Mouse (Mus musculus): ENCODE measurements at regions not wholly inside any gene's neighbourhood (a gene's known extent, or its start where the extent isn't known, plus 50 kb on each side); places are given as distances from the start of the nearest gene placed in this dataset.

- 65% methylated on average over 11 of the region's 11 CpGs for WGBS
Observed at GRCm38 (mm10) chr10:125838982-125839381, 127.0 kb upstream of the Lrig3 start.

GRCm38 (mm10) chr10:125839621-125840141, 126.3 kb upstream of the Lrig3 start:
- DNase-seq (ENCODE audit: low spot score) (peak; percentile 46), ATAC-seq (ENCODE audit: low FRiP score) (no peak; the same call in 1 of the 2 replicates)
- peaks cover 7% of the 10 kb centered on the region for H3K4me1 ChIP-seq (replicated peaks; ENCODE audit: control insufficient read depth, insufficient read depth, low read length)
- no peaks in the 10 kb centered on the region for H3K9me3 ChIP-seq (ENCODE audit: control insufficient read depth, low read length)
- H3K36me3 ChIP-seq (replicated peaks; ENCODE audit: control insufficient read depth, insufficient read depth) = no peaks in the 10 kb centered on the region
- 9% methylated on average over 5 of the region's 5 CpGs for WGBS
- peak overlapping the region; percentile 9 for H3K27ac ChIP-seq
- H3K4me2 ChIP-seq (replicated peaks) = peak overlapping the region; percentile 30; the same call in 1 of the 2 replicates
- H3K27me3 ChIP-seq (ENCODE audit: control insufficient read depth, insufficient read depth, low read length) = no peaks in the 10 kb centered on the region
- H3K9ac ChIP-seq = no peak overlapping the region
- no peak overlapping the region for H3K4me3 ChIP-seq (replicated peaks; ENCODE audit: low read length)

More at GRCm38 (mm10) chr10:125838982-125839381, 127.0 kb upstream of the Lrig3 start:
- Histone ChIP-seq H3K4me1 (replicated peaks; ENCODE audit: control insufficient read depth, insufficient read depth, low read length) (peaks cover 7% of the 10 kb centered on the region), H3K4me2 (replicated peaks) (no peak overlapping the region), H3K9ac (no peak overlapping the region), H3K9me3 (ENCODE audit: control insufficient read depth, low read length) (no peaks in the 10 kb centered on the region), H3K27me3 (ENCODE audit: control insufficient read depth, insufficient read depth, low read length) (no peaks in the 10 kb centered on the region), H3K36me3 (replicated peaks; ENCODE audit: control insufficient read depth, insufficient read depth) (no peaks in the 10 kb centered on the region), H3K27ac (no peak overlapping the region; the same call in 1 of the 2 replicates), H3K4me3 (replicated peaks; ENCODE audit: low read length) (no peak overlapping the region)
- ATAC-seq (ENCODE audit: low FRiP score) = no peak
- no peak for DNase-seq (ENCODE audit: low spot score)

- Histone ChIP-seq H3K9ac (no peak overlapping the region), H3K27ac (no peak overlapping the region), H3K36me3 (replicated peaks; ENCODE audit: control insufficient read depth, insufficient read depth) (no peaks in the 10 kb centered on the region), H3K9me3 (ENCODE audit: control insufficient read depth, low read length) (no peaks in the 10 kb centered on the region), H3K4me1 (replicated peaks; ENCODE audit: control insufficient read depth, insufficient read depth, low read length) (peaks cover 7% of the 10 kb centered on the region), H3K27me3 (ENCODE audit: control insufficient read depth, insufficient read depth, low read length) (no peaks in the 10 kb centered on the region), H3K4me2 (replicated peaks) (no peak overlapping the region), H3K4me3 (replicated peaks; ENCODE audit: low read length) (no peak overlapping the region)
- no peak for ATAC-seq (ENCODE audit: low FRiP score)
- 86% methylated on average over 1 of the region's 1 CpGs for WGBS
- no peak for DNase-seq (ENCODE audit: low spot score)
Observed at GRCm38 (mm10) chr10:125840388-125840787, 125.6 kb upstream of the Lrig3 start.

- Histone ChIP-seq H3K4me3 (replicated peaks; ENCODE audit: low read length) (no peak overlapping the region), H3K4me2 (replicated peaks) (no peak overlapping the region), H3K9ac (no peak overlapping the region), H3K9me3 (ENCODE audit: control insufficient read depth, low read length) (no peaks in the 10 kb centered on the region), H3K36me3 (replicated peaks; ENCODE audit: control insufficient read depth, insufficient read depth) (no peaks in the 10 kb centered on the region), H3K27ac (no peak overlapping the region), H3K27me3 (ENCODE audit: control insufficient read depth, insufficient read depth, low read length) (no peaks in the 10 kb centered on the region), H3K4me1 (replicated peaks; ENCODE audit: control insufficient read depth, insufficient read depth, low read length) (peaks cover 5% of the 10 kb centered on the region)
- no peak for ATAC-seq (ENCODE audit: low FRiP score)
- DNase-seq (ENCODE audit: low spot score) = no peak
- WGBS = 70% methylated on average over 9 of the region's 9 CpGs
Observed at GRCm38 (mm10) chr10:125844336-125844865, 121.6 kb upstream of the Lrig3 start.

- no peak for ATAC-seq (ENCODE audit: low FRiP score)
- Histone ChIP-seq H3K27me3 (ENCODE audit: control insufficient read depth, insufficient read depth, low read length) (no peaks in the 10 kb centered on the region), H3K4me1 (replicated peaks; ENCODE audit: control insufficient read depth, insufficient read depth, low read length) (no peaks in the 10 kb centered on the region; the same call in 1 of the 2 replicates), H3K9ac (peak overlapping the region; percentile 47), H3K36me3 (replicated peaks; ENCODE audit: control insufficient read depth, insufficient read depth) (no peaks in the 10 kb centered on the region), H3K9me3 (ENCODE audit: control insufficient read depth, low read length) (no peaks in the 10 kb centered on the region), H3K27ac (no peak overlapping the region), H3K4me2 (replicated peaks) (peak overlapping the region; percentile 50), H3K4me3 (replicated peaks; ENCODE audit: low read length) (peak overlapping the region; percentile 13; the same call in 1 of the 2 replicates)
- DNase-seq (ENCODE audit: low spot score) = no peak
- WGBS = 11% methylated on average over 19 of the region's 19 CpGs
Observed at GRCm38 (mm10) chr10:125845014-125845514, 120.9 kb upstream of the Lrig3 start.

GRCm38 (mm10) chr10:125850370-125850769, 115.6 kb upstream of the Lrig3 start:
- no peak for DNase-seq (ENCODE audit: low spot score)
- Histone ChIP-seq H3K27me3 (ENCODE audit: control insufficient read depth, insufficient read depth, low read length) (no peaks in the 10 kb centered on the region), H3K9ac (no peak overlapping the region), H3K9me3 (ENCODE audit: control insufficient read depth, low read length) (no peaks in the 10 kb centered on the region), H3K4me1 (replicated peaks; ENCODE audit: control insufficient read depth, insufficient read depth, low read length) (no peaks in the 10 kb centered on the region), H3K4me3 (replicated peaks; ENCODE audit: low read length) (no peak overlapping the region), H3K27ac (no peak overlapping the region), H3K36me3 (replicated peaks; ENCODE audit: control insufficient read depth, insufficient read depth) (no peaks in the 10 kb centered on the region), H3K4me2 (replicated peaks) (no peak overlapping the region)
- 63% methylated on average over 9 of the region's 9 CpGs for WGBS
- no peak for ATAC-seq (ENCODE audit: low FRiP score)

- H3K27ac ChIP-seq = no peak overlapping the region
- ATAC-seq (ENCODE audit: low FRiP score) = no peak
- no peak overlapping the region for H3K9ac ChIP-seq
- no peaks in the 10 kb centered on the region for H3K4me1 ChIP-seq (replicated peaks; ENCODE audit: control insufficient read depth, insufficient read depth, low read length)
- H3K4me2 ChIP-seq (replicated peaks) = no peak overlapping the region
- H3K9me3 ChIP-seq (ENCODE audit: control insufficient read depth, low read length) = no peaks in the 10 kb centered on the region
- no peaks in the 10 kb centered on the region for H3K36me3 ChIP-seq (replicated peaks; ENCODE audit: control insufficient read depth, insufficient read depth)
- no peak overlapping the region for H3K4me3 ChIP-seq (replicated peaks; ENCODE audit: low read length)
- WGBS = 92% methylated on average over 9 of the region's 9 CpGs
- no peak for DNase-seq (ENCODE audit: low spot score)
- no peaks in the 10 kb centered on the region for H3K27me3 ChIP-seq (ENCODE audit: control insufficient read depth, insufficient read depth, low read length)
Observed at GRCm38 (mm10) chr10:125861734-125862133, 104.2 kb upstream of the Lrig3 start.

GRCm38 (mm10) chr10:125866346-125866745, 99.6 kb upstream of the Lrig3 start:
- ATAC-seq (ENCODE audit: low FRiP score) = no peak
- Histone ChIP-seq H3K27ac (no peak overlapping the region), H3K9ac (no peak overlapping the region), H3K36me3 (replicated peaks; ENCODE audit: control insufficient read depth, insufficient read depth) (no peaks in the 10 kb centered on the region), H3K4me2 (replicated peaks) (no peak overlapping the region), H3K4me1 (replicated peaks; ENCODE audit: control insufficient read depth, insufficient read depth, low read length) (no peaks in the 10 kb centered on the region), H3K27me3 (ENCODE audit: control insufficient read depth, insufficient read depth, low read length) (no peaks in the 10 kb centered on the region), H3K9me3 (ENCODE audit: control insufficient read depth, low read length) (no peaks in the 10 kb centered on the region), H3K4me3 (replicated peaks; ENCODE audit: low read length) (no peak overlapping the region)
- WGBS = 60% methylated on average over 6 of the region's 6 CpGs
- no peak for DNase-seq (ENCODE audit: low spot score)

GRCm38 (mm10) chr10:125884563-125884962, 81.4 kb upstream of the Lrig3 start:
- ATAC-seq (ENCODE audit: low FRiP score) = no peak
- H3K9ac ChIP-seq = no peak overlapping the region
- no peak for DNase-seq (ENCODE audit: low spot score)
- H3K27me3 ChIP-seq (ENCODE audit: control insufficient read depth, insufficient read depth, low read length) = no peaks in the 10 kb centered on the region
- H3K4me3 ChIP-seq (replicated peaks; ENCODE audit: low read length) = no peak overlapping the region
- H3K36me3 ChIP-seq (replicated peaks; ENCODE audit: control insufficient read depth, insufficient read depth) = no peaks in the 10 kb centered on the region
- H3K27ac ChIP-seq = no peak overlapping the region
- WGBS = 81% methylated on average over 3 of the region's 3 CpGs
- H3K4me1 ChIP-seq (replicated peaks; ENCODE audit: control insufficient read depth, insufficient read depth, low read length) = no peaks in the 10 kb centered on the region
- no peaks in the 10 kb centered on the region for H3K9me3 ChIP-seq (ENCODE audit: control insufficient read depth, low read length)
- H3K4me2 ChIP-seq (replicated peaks) = no peak overlapping the region

Data from hindbrain, embryonic 14.5 days (tissue).